Mouse (Mus musculus): ENCODE measurements at regions not wholly inside any gene's neighbourhood (a gene's known extent, or its start where the extent isn't known, plus 50 kb on each side); places are given as distances from the start of the nearest gene placed in this dataset.

DNA sequence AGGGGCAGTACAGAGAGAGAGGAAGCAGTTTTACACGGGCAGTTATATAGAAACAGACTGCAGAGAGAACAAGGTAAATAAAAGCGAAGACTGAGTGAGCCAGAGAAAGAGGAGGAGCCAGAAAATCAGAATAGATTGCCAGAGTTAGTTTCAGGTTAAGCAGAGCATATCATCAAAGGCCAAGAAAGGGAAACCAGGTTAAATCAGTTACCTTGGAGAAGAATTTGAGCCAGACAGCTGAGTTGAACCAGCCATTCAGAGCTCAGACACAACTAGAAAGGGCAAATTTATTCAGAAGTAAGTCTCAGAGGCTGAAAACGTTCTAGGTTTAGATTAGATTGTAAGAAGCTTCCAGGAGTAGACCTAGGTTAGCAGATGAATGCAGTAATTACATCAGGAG is 858.6 kb downstream of the Adgrl3 start:
- Histone ChIP-seq H3K9me3 (no peaks in the 10 kb centered on the region), H3K27ac (no peak overlapping the region), H3K4me3 (no peak overlapping the region), H3K4me1 (replicated peaks) (no peaks in the 10 kb centered on the region), H3K9ac (no peak overlapping the region), H3K27me3 (no peaks in the 10 kb centered on the region), H3K4me2 (no peak overlapping the region), H3K36me3 (no peaks in the 10 kb centered on the region)
- 72% methylated on average over 3 of the region's 3 CpGs for WGBS
- ATAC-seq (ENCODE audit: low FRiP score), result no peak

DNA sequence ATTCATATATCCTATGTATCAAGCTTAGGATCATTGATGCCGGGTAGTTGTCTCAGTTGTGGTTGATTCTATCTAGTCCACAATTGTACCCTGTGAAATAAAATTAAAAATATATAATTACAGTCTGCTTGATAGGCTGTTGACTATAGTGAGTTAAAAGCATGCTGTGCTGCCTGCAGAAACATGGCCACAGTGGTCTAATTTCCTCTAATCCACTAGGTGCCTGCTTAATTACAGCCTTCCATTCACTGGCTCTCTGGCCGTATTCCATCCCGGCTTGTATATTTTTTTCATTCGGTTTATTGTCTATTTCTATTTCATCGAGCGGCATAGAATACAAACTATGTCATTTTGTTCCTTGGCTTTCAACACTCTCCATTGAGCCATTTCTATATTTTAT is 873.4 kb downstream of the Adgrl3 start:
- no peak overlapping the region for H3K9ac ChIP-seq
- H3K4me1 ChIP-seq (replicated peaks), result no peaks in the 10 kb centered on the region
- H3K27me3 ChIP-seq, result no peaks in the 10 kb centered on the region
- H3K4me3 ChIP-seq, result no peak overlapping the region
- no peak overlapping the region for H3K4me2 ChIP-seq
- no peaks in the 10 kb centered on the region for H3K36me3 ChIP-seq
- no peak for ATAC-seq (ENCODE audit: low FRiP score)
- H3K27ac ChIP-seq, result no peak overlapping the region
- no peaks in the 10 kb centered on the region for H3K9me3 ChIP-seq
- WGBS, result 76% methylated on average over 6 of the region's 6 CpGs

DNA sequence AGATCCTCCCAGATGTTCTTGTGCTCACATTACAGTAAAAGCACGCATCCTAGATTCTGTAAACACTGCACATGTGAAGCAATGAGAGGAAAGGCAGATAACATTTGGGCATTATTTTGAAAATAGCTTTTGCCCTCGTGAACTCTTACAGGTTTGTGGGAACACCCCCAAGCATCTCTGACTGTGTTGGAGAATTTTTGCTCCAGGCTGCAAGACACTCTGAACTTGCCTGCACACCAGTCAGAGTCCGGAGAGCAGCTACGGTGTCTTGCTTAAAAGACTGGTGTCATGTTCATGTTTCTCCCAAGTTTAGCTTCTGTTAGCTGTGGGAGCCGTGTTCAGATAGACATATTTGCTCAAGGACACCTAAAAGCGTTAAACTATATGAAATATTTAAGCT is 889.4 kb downstream of the Adgrl3 start:
- no peak for ATAC-seq (ENCODE audit: low FRiP score)
- H3K27ac ChIP-seq, result no peak overlapping the region
- no peaks in the 10 kb centered on the region for H3K36me3 ChIP-seq
- no peaks in the 10 kb centered on the region for H3K27me3 ChIP-seq
- 79% methylated on average over 6 of the region's 6 CpGs for WGBS
- H3K9me3 ChIP-seq, result no peaks in the 10 kb centered on the region
- H3K4me3 ChIP-seq, result no peak overlapping the region
- H3K4me2 ChIP-seq, result no peak overlapping the region
- H3K4me1 ChIP-seq (replicated peaks), result peaks cover 5% of the 10 kb centered on the region
- H3K9ac ChIP-seq, result no peak overlapping the region

DNA sequence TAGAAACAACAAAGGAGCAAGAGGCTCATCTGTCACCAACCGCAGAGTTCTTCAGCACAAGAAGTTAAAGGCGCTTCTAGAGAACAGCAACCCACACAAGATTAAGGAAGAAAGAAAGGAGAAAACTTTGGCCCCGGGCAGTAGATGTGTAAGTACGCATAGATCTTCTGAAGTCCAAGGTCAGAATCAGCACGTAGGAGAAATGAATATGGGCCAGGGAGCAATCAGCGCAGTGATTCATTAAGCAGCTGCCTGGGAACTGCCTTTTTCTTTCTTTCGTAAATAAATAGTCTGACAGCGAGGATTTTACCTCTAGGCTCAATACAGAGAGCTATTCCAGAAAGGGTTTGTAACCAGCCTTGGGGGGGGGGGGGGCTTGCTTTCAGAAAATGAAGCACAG is 890.0 kb downstream of the Adgrl3 start:
- WGBS, result 41% methylated on average over 8 of the region's 8 CpGs
- no peaks in the 10 kb centered on the region for H3K36me3 ChIP-seq
- no peak for ATAC-seq (ENCODE audit: low FRiP score)
- no peaks in the 10 kb centered on the region for H3K9me3 ChIP-seq
- H3K27ac ChIP-seq, result no peak overlapping the region
- no peak overlapping the region for H3K9ac ChIP-seq
- no peak overlapping the region for H3K4me3 ChIP-seq
- H3K27me3 ChIP-seq, result no peaks in the 10 kb centered on the region
- peaks cover 5% of the 10 kb centered on the region for H3K4me1 ChIP-seq (replicated peaks)
- no peak overlapping the region for H3K4me2 ChIP-seq

DNA sequence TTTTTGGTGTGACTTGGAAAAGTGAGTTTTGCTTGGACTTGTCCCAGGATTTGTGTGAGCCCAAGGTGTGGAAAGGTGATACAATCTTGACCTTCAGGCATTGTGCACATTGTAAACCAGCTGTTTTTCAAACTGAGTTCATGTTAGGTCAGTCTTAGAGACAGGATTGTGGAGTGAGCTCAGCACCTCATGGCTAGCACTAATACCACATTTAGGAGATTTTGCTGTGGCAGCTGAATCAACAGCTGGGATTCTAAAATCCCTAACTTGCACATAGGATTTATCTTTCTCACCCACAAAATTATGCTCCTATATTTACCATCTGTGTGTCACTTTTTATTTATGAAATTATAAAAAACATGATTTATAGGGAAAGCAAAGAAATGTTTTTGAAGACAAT is 896.7 kb downstream of the Adgrl3 start:
- no peak overlapping the region for H3K9ac ChIP-seq
- H3K4me3 ChIP-seq, result no peak overlapping the region
- peaks cover 5% of the 10 kb centered on the region; the same call in 1 of the 2 replicates for H3K4me1 ChIP-seq (replicated peaks)
- H3K36me3 ChIP-seq, result no peaks in the 10 kb centered on the region
- H3K27ac ChIP-seq, result no peak overlapping the region
- no peak for ATAC-seq (ENCODE audit: low FRiP score)
- no peaks in the 10 kb centered on the region for H3K27me3 ChIP-seq
- H3K4me2 ChIP-seq, result no peak overlapping the region
- no peaks in the 10 kb centered on the region for H3K9me3 ChIP-seq

DNA sequence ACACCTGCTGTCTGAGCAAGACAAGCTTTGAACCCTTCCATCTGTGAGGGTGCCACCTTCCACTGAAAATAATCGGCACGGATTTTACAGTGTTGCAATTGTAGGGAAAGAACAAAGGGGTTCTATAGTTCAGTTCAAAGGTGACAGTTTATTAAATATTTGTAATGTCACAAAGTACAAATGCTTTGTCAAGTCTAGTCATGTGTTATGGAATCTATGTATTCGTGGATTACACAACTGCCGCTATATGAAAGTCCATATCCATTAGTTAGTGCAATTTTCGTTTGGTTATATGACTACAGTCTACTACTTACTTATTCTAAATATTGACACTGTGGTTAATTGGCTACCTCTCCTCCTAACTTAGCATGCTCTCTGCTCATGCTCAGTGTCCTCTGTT is 920.9 kb downstream of the Adgrl3 start:
- Histone ChIP-seq H3K9me3 (no peaks in the 10 kb centered on the region), H3K4me1 (replicated peaks) (no peaks in the 10 kb centered on the region), H3K27ac (no peak overlapping the region), H3K9ac (no peak overlapping the region), H3K27me3 (no peaks in the 10 kb centered on the region), H3K4me2 (no peak overlapping the region), H3K4me3 (no peak overlapping the region), H3K36me3 (no peaks in the 10 kb centered on the region)
- WGBS, result 85% methylated on average over 5 of the region's 5 CpGs
- ATAC-seq (ENCODE audit: low FRiP score), result no peak

DNA sequence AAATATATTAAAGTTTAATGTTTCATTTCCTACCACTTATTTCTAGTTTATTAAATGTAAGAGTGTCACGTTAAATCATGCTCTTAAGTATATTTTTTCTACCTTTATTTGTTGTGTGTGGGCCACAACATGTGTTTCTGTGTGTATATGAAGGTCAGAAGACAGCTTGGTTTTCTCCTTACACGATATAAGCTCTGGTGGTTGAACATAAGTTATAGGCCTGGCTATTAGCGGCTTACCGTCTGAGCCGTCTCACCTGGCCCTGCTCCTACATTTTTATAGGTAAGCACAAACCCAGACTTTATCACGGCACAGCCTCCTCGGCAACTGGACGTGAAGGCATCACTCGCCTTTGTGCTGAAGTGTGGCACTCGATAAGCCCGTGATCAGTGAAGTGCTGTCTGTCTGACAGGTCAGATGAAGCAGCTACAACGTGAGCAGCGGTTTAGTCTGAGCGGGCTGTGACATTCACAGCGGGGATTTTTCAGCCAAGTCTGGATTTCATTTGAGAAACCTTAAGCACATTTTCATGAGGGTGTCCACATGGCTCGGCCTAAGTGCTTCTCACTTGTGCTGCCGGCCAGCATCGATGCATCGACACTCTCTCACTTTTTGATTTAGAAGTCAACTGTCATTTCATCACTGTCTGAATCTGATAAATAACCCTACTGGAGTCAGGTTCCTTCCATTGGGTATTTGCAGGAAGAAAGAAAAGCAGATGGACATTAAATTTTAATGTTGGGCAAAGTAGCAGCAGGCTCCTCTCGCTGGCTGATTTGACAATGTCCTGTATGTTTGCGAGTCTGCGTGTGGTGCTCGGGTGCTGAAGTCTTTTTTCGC is 950.0 kb downstream of the Adgrl3 start:
- Histone ChIP-seq H3K9me3 (no peaks in the 10 kb centered on the region), H3K27me3 (no peaks in the 10 kb centered on the region), H3K27ac (peak overlapping the region; percentile 44), H3K4me1 (replicated peaks) (0 out of 2 replicates have a peak, but pooled peaks cover 4% of the 10 kb centered on the region), H3K36me3 (no peaks in the 10 kb centered on the region), H3K9ac (no peak overlapping the region), H3K4me2 (0 out of 2 replicates have a peak overlapping the region, but pooled peaks have one; percentile 15), H3K4me3 (no peak overlapping the region)
- 71% methylated on average over 24 of the region's 24 CpGs for WGBS
- ATAC-seq (ENCODE audit: low FRiP score), result peak; percentile 32; the same call in 1 of the 2 replicates

DNA sequence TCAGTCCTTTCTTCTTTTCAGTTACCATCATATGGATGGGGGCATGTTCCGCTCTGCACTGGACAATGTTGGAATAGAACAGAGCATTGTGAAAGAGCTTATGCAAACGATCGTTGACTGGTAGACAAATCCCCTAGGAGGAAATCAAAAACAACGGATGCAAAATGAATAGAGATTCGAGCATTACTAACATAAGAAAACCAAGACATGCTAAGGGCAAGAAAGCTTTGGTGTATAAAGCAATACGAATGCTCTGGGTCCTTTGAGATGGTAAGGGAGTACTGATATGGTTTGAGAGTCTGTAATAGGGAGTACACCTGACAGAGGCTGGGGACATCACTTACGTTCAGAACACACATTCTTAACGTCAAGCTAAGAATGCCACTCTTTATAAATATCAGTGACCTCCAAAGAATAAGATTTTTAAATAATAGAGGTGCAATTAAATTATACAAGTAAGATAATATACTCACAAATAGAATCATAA is 950.6 kb downstream of the Adgrl3 start:
- Histone ChIP-seq H3K27ac (peak overlapping the region; percentile 44; the same call in 1 of the 2 replicates), H3K4me1 (replicated peaks) (0 out of 2 replicates have a peak, but pooled peaks cover 4% of the 10 kb centered on the region), H3K36me3 (no peaks in the 10 kb centered on the region), H3K27me3 (no peaks in the 10 kb centered on the region), H3K9me3 (no peaks in the 10 kb centered on the region), H3K4me3 (no peak overlapping the region), H3K4me2 (0 out of 2 replicates have a peak overlapping the region, but pooled peaks have one; percentile 15), H3K9ac (no peak overlapping the region)
- WGBS, result 61% methylated on average over 8 of the region's 8 CpGs
- ATAC-seq (ENCODE audit: low FRiP score), result no peak

DNA sequence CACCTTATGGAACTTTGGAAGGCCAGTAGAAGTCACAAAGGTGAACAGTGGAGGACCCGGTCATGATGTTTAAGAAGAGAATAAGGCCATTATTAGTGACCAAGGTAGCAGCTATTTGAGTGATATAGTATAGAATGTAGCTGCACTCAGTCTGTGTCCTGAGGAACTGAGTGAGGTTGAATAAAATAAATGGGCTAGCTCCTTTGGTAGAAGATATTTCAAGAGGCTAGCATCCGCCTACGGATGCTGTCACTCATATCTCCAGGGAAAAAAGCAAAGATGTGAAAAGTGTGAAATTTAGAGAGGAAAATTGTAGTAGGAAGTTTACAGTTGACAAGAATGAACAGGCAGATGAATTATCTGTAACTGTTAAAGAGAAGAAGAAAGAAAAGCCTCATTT is 956.6 kb downstream of the Adgrl3 start:
- no peaks in the 10 kb centered on the region for H3K27me3 ChIP-seq
- H3K27ac ChIP-seq, result no peak overlapping the region
- H3K4me1 ChIP-seq (replicated peaks), result no peaks in the 10 kb centered on the region
- no peak overlapping the region for H3K4me3 ChIP-seq
- H3K9me3 ChIP-seq, result no peaks in the 10 kb centered on the region
- H3K36me3 ChIP-seq, result no peaks in the 10 kb centered on the region
- H3K4me2 ChIP-seq, result no peak overlapping the region
- no peak overlapping the region for H3K9ac ChIP-seq
- WGBS, result 97% methylated on average over 3 of the region's 3 CpGs
- ATAC-seq (ENCODE audit: low FRiP score), result no peak

DNA sequence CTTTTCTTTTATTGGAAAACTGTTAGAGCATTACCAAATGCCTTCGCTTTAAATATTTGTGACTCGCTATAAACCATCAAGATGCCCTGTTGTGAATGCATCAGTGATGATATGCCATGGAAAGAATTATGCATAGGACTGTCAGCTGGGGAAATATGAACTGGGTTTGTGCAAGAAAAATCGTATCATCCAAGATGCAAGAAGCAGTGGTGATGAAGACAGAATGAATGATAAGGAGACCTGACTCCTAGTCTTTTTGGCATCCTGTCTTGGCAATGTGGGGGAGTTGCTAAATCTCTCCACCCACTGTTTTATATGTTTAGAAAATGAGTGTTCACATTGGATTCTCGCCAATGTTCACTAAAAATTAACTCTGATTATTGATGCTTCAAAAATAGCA is 963.4 kb downstream of the Adgrl3 start:
- H3K4me1 ChIP-seq (replicated peaks), result no peaks in the 10 kb centered on the region
- no peak overlapping the region for H3K9ac ChIP-seq
- no peak overlapping the region for H3K4me3 ChIP-seq
- H3K9me3 ChIP-seq, result no peaks in the 10 kb centered on the region
- no peak for ATAC-seq (ENCODE audit: low FRiP score)
- WGBS, result 77% methylated on average over 4 of the region's 4 CpGs
- no peaks in the 10 kb centered on the region for H3K36me3 ChIP-seq
- H3K27ac ChIP-seq, result no peak overlapping the region
- H3K27me3 ChIP-seq, result no peaks in the 10 kb centered on the region
- no peak overlapping the region for H3K4me2 ChIP-seq

DNA sequence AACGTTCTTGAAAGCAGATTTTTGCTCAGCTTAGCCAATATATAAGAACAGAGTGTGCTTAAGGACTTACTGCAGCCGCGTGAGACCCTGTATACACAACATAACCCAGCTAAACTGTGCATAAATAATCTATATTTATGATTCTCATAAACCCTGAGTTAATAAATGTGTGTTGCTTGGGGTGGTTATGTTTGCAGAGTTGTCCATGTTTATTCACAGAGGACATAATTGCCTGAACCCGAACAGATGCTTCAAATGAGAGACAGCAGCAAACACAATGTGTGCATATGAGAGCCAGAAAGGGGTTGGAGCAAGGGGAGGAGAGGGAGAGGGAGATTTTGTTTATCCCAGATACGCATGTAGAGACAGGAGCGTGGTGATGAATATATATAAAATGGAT is 968.1 kb downstream of the Adgrl3 start:
- Histone ChIP-seq H3K36me3 (no peaks in the 10 kb centered on the region), H3K9me3 (no peaks in the 10 kb centered on the region), H3K4me1 (replicated peaks) (no peaks in the 10 kb centered on the region), H3K4me3 (no peak overlapping the region), H3K27me3 (no peaks in the 10 kb centered on the region), H3K4me2 (no peak overlapping the region), H3K27ac (no peak overlapping the region), H3K9ac (no peak overlapping the region)
- no peak for ATAC-seq (ENCODE audit: low FRiP score)
- 82% methylated on average over 6 of the region's 6 CpGs for WGBS

DNA sequence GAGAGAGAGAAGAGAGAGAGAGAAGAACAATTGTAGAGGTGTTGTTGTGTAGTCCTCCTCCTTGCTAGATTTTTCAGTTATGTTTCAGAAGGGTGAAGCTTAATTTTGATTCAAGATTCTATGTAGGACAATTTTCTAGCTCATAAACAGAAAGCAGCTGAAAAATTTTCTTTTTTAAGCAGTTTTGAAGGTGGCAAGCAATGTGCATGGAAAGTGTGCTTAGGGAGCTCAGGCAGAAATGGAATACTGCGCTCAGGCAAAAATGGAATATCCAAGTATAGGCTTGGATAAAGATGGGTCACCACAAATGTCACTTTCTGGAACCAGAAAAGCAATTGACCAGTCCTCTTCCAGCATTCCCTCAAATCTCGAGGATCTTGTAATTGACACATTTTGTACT is 988.0 kb downstream of the Adgrl3 start:
- WGBS, result 82% methylated on average over 2 of the region's 2 CpGs
- Histone ChIP-seq H3K27ac (no peak overlapping the region), H3K4me1 (replicated peaks) (no peaks in the 10 kb centered on the region), H3K9me3 (no peaks in the 10 kb centered on the region), H3K9ac (no peak overlapping the region), H3K4me3 (no peak overlapping the region), H3K4me2 (no peak overlapping the region), H3K36me3 (no peaks in the 10 kb centered on the region), H3K27me3 (no peaks in the 10 kb centered on the region)
- ATAC-seq (ENCODE audit: low FRiP score), result no peak

DNA sequence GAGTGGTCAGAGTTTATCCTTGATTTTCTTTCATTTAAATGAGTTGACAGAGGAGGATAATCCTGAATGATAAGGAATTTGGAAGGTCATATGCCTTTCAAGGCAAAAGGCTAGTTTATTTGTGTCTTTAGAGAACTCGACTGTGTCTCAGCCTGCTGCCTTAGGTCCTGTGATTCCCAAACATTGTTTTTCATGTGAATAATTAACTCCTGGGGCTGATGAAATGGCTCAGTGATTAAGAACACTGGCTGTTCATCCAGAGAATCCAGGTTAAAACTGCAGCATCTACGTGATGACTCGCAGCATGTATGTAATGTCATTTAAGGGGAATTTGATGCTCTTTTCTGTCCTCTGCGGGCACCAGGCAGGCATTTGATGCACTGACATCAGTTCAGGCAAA is 1004.2 kb downstream of the Adgrl3 start:
- Histone ChIP-seq H3K36me3 (no peaks in the 10 kb centered on the region), H3K27me3 (no peaks in the 10 kb centered on the region), H3K9ac (no peak overlapping the region), H3K4me2 (no peak overlapping the region), H3K9me3 (no peaks in the 10 kb centered on the region), H3K27ac (no peak overlapping the region), H3K4me1 (replicated peaks) (no peaks in the 10 kb centered on the region; the same call in 1 of the 2 replicates), H3K4me3 (no peak overlapping the region)
- ATAC-seq (ENCODE audit: low FRiP score), result no peak
- 9% methylated on average over 4 of the region's 4 CpGs for WGBS
